Mouse (Mus musculus) 416B (cell line): ENCODE data around the gene Iqsec1.

Source experiments
- DNase-seq: peaks from one replicate; pipeline ENCODE4 v3.0.0; 2011; ENCODE audit warnings: low read depth

Gene Iqsec1

DNA sequence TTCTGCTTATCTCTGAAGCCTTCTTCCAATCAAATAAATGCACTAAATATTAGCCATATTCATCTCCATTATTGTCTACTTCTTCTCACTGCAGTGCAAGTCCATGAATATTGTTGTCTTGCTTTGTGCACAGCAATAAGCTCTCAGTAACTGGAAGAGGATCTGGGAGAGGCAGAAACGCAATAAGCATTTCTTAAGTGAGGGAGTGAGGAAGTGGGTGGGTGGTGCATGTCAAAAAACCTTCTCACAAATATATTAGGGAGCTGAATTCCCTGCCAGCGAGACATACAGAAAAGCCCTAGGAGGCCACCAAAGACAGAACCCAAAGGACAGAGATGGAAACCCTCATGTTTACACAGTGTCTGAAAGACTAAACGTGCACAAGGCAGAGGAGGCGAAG is 35.1 kb downstream of the Iqsec1 start:
- DNase-seq = no peak

DNA sequence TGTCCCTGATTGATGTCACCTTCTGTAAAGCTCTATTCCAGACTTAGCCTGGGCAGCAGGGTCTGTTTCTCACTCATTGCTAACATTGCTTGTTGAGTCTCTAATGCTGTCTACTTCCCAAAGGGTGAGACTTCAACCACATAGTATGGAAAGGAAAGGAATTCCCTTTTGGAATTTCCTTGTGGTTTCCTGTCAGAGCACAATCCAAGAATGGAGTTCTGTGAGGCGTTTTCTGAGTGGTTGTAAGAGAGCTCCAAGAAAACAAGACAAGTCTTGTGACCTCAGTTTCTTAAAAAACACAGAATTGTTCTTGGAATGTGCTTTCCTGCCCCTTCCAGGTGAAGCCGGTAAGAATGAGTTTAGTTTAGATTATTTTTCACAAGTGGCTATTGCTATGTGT is 37.5 kb downstream of the Iqsec1 start:
- DNase-seq = no peak

DNA sequence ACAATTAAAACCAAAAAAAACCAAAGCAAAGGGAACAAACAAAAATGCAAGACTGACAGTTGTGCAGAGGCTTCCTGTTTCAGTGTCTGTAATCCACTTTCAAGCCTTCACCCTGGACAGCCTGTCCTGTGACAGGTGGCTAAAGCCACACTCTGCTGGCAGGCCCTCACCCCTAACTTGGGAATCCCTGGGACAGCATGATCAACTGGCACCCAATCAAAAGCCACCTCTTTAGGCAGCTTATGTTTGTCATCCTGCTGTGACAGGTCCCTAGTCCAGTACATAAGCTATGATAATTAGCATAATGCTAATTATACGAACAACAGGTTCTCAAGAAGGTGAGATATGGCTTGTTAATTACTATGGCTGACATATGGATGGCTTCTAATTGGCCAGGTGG is 40.4 kb downstream of the Iqsec1 start:
- DNase-seq = no peak

DNA sequence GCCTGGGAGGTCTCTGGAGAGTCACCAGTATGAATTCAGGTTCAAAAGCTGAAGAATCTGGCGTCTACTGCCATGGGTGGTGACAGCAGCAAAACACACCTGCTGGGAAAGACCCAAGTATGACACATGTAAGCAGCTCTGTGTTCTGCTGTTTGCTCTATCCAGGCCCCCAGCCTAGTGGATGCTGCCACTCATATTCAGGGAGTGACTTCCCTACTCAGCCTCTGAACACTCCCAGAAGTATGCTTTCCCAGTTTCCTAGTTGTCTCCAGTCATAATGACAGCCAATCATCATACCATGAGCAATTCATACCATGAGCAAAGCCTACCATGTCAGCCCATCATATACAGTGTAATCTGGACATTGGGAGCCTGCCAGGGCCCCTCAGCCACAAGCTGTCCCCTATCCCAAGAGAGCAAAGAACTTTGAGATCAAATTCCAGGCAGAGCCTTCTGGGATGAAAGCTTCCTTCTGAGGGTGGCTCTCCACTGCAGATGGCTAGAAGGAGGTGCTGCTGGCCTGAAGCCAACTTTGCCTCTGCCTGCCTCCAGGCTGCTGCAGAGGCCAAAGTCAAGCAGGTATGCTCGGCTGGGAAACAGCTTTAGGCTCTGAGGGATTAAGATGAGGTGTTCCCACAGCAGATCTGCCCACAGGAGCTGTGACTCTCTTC is 42.8 kb downstream of the Iqsec1 start:
- DNase-seq = no peak

DNA sequence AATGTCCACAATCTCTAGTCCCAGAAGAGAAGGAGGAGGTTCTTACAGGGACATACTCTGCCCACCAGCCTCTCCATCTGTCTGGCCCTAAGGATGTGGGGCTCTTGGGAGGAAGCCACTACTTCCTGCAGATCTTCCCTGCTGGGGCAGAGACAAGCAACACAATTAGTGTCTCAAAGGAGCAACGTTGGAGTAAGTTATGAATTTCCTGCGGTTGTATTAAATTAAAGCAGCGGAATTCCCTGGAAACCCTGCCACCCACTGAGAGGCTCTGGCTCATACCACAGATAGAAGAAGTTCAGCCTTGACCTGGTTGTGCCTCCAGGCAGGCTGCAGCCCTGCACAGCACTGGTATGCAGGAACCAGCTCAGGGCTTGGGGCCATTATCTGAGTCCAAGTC is 47.2 kb downstream of the Iqsec1 start:
- peak; percentile 77 for DNase-seq

DNA sequence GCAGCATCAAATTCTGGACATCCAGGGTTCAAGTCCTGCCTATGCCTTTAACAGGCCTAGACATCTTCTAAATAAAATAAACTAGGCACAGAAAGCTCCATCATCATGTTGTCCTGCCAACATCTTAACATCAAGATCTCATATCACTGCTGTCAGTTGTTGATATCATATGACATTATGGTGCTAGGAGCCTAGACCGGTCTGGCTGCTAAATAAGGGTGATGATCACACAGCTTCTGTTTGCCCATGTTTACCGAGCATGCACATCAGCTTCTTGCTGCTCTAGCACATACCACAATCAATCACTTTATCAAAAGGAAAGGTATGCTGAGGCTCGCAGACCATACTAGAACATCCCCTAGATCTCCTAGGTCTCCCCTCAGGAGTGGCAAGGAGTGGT is 54.8 kb downstream of the Iqsec1 start:
- DNase-seq = no peak

DNA sequence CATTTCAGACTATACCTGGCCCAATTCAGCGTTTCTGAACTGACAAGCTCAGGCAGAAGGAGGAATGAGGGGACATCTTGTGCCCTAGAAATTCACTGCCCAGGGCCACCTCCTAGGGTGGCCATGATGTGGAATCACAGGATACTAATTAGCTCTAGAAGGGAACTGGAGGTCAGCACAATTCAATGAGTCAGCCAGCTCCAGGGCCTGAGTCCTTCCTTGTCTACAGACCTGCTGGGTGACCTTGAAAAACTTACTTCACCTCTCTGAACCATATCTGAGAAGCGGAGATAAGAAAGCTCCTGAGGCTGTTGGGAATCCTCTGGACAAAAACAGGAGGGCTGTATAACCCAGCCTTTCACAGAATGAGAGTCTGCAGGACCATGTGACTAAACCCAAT is 59.7 kb downstream of the Iqsec1 start:
- no peak for DNase-seq

DNA sequence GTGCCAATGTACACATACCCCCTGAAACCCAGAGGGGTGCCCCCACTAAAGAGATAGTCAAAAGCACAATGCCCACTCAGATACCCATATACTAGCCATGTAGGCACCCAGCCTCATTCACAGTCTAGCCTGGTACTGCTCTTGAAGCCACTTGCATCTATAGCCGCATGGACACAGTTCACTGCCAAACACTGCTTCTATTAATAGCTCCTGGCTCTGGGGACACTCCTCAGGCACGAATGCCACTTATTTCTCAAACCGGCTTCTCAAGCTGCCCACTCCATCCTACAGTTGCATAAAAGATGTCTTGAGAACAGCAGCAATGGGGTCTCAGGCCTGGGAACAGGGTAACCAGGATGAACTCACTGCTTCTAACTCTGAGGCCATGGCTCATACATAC is 63.0 kb downstream of the Iqsec1 start:
- no peak for DNase-seq

DNA sequence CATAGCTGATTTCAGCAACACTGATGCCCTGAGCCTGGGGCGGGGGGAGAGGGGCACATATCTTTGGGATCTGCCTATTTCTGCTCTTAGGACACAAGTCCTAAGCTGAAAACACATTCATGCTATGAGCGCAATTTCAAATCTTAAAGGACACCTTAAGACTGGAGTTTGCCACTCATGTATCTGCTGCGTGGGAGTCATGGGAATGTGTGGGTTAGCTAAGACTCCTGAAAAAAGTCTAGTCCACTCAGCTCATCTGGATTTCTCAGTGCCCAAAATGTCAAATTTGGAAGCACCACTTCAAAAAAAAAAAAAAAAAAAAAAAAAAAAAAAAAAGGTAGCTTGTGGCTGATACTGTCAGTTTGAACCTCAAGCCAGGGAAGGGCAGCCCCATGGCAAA is 63.7 kb downstream of the Iqsec1 start:
- DNase-seq = no peak

DNA sequence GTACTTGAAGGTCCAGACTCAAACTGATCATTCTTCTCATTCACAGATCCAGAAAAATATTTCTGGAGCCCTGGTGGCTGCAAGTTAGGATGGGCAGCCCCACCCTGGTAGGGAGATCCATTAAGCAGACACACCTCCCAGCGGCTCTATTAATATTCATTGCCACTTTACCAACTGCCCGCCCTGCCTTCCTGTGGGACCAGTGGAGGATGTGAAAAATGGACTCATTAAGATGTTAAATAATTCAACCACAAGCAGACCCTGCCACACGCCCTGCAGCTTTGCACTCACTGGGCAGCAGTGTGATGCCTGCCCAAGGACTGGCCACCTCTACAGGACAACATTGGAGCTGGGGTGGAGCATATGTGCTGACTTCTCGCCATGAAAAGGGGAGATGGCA is 64.1 kb downstream of the Iqsec1 start:
- no peak for DNase-seq

DNA sequence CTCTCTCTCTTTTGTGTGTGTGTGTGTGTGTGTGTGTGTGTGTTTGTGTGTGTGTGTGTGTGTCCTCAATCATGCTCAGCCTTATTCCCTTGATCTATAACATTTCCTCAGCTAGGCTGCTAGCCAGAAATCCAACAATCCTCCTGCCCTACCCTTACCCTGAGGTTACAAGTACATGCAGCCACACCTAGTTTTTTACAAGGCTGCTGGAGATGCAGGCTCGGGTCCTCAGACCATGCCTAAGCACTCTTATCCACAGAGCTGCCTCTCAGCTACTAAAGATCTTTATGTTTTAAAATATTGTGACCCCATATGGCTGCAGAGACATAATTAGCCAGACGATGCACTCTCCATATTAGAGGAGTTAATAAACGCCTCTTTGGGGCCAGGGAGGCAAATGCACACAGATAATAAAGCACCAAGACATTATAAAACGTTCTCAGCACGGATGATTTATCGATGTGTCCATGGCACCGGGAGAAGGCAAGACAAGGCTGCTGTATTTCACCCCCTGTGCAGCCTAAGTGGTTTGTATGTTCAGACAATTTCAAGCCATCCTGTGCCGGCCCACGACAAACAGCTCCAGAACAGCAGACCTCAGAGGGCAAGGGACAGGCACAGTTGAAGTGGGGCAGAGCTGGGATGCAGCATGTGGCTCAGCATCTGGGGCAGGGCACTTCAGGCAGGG is 67.1 kb downstream of the Iqsec1 start:
- DNase-seq = no peak

DNA sequence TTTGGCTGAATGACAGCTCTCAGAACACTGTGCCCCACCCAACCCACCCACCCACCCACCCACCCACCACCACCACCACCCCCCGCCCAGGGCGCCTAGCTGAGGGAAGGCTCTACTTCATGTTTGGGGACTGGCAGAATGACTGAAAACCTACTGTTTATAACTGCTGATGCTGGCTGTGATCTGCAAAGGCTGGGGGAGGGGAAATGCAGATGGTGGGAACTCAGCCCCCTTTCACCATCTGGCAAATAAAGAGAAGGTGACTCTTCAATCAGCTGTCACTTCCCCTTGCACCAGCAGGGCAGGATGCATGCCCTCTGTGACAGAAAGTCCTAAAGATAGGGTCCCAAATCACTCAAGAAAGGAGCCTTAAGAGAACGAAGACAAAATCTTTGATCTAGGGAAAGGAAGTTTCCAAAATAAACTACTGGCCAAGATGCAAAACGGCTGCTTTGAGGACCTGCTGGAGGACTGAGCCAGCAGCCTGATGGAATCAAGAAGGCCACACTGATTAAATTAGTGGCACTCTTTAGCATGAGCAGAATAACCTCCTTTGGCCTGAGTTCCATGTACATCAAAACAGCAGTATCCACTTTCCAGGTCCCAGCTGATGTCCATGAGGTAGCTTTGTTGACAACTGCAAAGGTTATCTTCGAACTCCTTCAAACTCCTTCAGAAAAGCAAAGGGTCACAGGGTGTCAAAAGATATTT is 67.8 kb downstream of the Iqsec1 start:
- no peak for DNase-seq

DNA sequence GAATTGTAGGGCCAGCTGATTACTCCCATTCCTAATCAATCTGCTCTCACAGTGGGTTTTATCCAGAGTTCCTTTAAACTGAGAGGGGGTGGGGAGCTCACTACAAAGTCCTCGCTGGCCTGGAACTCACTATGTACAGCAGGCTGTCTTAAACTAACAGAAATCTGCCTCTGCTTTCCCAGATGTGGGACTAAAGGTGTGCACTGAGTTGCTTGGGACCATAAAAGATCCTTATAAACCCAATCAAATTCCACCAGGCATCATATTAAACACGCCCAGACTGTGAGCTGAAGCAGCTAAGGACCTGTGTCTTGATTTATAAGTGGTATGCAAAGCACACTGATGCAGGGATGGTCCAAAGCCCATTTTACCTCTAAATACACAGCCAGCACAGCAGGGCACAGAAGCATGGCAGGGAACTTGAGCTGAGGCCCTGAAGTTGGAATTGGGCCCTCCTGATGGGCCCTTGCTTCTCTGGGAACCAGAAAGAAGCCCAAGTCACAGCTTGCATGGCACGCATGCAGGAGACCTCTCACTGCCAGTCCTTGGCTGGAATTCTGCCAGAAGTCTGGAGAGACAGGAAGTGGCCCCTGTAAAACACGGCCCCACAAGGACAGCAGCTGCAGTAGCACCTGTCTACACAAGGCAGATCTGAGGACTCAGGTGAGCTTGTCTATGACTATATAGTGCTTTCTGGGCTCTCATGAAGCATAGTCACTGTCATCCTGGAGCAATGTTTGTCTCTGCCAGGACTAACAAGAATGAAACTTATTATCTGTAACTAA is 68.7 kb downstream of the Iqsec1 start:
- DNase-seq = no peak

DNA sequence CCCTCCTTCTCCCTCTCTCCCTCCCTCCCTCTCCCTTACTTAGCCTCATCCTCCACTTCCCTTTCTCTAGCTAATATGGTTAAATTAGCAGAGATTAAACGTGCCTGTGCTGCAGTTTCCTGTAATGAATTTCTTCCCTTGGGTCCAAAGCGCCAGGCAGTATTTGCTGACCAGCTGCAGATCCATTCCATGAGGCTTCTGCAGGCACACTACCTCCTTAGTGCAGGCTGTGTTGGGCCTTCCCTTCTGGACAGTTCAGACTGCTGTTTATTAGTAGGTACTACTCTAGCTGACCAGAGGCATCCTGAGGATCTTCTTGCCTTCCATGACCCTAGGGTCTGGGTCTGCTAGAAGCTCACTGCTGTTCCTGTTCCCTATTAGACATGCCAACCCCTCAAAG is 72.9 kb downstream of the Iqsec1 start:
- DNase-seq = no peak

DNA sequence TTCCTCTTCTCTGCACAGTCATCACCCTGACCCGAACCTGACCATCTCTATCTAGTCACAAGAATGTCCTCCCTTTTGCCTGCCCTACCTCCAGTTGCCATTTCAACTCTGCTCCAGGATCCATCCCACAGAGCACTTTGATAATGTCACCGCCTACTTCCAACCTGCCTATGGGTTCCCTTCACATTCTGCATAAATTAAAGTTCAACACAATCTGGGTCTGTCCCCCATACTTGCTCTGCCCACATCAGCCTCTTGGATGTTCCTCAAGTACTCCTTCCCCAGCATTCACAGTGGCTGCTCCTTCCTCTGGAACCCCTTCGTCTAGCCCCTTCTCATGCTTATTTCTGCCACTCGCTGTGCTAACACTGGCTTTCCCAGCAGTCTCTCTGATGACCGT is 74.7 kb downstream of the Iqsec1 start:
- DNase-seq = no peak

DNA sequence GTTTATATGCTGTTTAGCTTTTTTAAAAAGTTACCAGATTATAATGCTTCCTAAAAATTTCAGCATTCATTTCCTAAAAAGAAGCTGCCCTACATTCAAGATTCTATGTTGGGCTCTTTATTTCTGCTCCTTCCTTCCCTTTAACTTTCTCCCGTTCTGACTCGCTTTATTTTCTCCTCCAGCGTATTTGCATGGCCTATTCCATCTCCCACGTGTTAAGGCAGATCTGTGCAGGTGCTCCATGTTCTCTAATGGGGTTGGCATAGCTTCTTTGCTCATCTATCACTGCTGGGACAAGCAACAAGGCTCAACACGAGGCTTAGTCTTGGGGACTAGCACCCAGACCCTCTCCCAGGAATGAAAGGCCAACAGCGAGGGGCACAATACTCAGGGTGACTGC is 75.7 kb downstream of the Iqsec1 start:
- no peak for DNase-seq

DNA sequence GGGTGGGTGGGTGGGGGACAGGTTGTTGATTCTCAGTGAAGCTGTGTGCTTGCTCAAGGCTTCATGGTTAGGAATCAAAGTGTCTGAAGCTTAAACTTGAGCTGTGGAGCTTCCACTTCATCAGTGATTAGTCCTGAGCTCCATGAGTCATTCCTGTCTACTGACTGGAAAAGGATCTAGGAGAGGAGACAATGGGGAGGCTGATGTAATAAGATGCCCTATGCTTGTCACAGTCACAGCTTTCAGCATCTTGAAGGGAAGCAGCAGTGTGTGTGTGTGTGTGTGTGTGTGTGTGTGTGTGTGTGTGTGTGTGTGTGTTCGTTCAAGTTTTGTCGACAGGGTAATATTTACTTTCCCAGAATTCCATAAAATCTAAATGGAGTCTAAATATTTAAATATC is 84.3 kb downstream of the Iqsec1 start:
- no peak for DNase-seq

DNA sequence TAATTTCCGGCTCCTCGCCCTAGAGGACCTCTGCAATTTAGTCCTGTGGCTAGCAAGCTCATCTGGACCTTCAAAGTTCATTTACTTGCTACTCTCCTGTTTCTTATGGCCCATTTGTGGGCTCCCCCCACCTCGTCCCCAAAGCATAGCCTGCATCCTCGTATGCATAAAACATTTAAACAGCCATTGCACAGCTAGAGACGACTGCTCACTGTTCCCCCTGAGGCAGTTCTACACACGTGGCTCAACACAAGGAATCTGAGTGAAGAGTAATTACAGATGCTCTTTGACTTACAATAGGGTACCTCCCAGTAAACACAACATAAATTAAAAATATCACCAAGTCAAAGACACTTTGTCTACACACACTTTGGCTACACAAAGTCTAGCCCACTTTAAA is 88.2 kb downstream of the Iqsec1 start:
- no peak for DNase-seq

DNA sequence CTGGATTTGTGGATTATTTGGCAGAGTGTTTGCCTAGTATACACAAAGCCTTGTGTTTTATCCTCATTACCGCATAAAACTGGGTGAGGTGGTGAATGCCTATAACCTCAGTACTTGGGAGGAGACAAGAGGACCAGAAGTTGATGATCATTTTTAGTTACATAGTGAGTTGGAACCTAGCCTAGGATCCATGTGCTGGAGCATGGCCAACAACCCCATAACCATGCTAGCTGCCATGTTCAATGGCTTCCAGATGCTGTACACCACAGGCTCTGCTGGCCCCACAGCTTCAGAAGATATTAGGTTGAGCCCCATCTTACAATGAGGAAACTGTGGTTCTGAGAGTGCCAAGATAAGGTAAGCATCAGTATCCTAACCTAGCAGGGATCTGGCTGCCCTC is 89.2 kb downstream of the Iqsec1 start:
- no peak for DNase-seq

DNA sequence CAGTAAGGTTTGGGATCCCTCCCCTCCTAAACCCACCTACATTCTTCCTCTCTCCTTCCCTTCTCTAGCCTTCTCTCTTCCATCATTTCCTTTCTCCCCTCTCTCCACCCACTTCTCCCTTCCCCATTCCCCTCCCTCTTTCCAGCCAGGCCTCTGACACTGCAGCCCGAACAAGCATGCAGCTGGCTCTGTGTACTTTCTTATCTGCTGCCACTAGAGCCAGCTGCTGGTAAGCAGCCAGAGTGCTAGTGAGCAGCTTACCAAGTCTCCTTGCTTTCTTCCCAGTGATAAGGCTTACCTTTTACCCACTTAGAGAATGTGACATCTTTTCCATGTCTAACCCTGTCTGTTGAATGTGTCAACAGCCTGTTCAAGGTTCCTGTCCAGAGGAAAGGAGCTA is 90.4 kb downstream of the Iqsec1 start:
- no peak for DNase-seq

DNA sequence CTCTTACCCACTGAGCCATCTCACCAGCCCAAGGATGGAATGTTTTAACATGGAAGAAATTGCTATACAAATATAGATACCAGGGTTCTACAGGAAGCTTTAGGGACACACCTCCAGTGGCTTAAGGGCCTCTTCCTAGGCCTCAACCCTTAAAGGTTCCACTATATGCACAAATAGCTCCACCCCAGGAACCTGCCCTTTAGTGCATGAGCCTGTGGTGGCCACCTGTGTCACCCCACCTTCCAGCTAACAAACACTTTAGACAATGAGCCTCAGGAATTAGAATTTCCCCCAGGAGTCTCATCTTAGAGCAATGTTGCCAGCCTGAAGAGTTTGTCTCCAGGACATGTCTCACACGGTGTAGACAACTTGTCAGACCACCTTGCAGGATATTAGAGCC is 96.1 kb downstream of the Iqsec1 start:
- no peak for DNase-seq

DNA sequence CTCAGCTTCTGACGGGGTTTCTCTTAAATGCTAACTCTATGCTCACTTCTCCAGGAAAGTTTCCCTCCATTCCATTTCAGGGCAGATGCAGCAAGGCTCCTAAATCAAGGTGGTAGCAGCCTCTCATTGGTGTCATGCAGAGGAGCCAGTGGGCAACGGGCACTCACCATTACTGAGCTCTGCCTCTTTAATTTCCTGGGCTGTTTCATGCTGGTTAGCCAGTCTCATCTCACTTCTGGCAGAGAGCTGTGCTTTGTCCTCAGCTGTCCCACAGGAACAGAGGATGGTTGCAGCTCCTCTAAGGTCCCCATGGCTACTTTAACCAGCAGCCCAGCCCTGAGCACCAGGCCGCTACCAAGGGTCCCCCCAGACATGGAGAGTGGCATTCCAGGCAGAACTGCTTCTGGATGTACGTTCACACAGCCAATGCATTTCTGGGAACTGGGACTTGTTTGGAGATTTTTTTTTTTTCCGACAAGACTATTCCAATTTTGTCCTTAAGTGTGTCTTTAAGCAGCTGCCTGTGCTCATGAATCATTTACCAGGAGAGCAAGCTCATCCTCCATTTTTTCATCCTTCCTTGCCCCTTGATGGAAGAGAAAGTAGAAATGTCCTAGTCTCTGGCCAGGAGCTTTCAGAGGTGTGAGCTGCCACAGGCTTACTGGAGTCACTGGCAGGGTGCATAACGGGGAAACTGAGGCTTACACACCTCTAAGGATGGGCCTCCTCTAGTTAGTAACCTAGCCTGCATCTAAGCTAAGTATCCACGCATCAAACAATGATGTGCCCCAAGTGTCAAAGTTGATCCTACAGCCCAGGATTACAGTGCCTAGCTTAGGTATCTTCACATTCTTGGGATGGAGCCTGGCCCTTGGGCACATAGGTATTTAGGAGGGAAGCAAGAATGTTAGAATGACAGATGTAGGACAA is 98.9 kb downstream of the Iqsec1 start:
- no peak for DNase-seq
